Mouse (Mus musculus) spleen, adult 2 months (tissue): ENCODE data around the gene Ranbp10. TPM values are rescaled to one million over a fixed set of nuclear protein-coding genes. Genes with fewer than 3 reads are reported as not detected.

Source experiments
- DNase-seq, 2 experiments: peaks; one replicate each; pipeline versions ENCODE4 v3.0.0 to v3.0.0-alpha.2; 2012 to 2021; ENCODE audit warnings: low spot score in 2 of 2, low read depth in 1 of 2
- H3K27ac ChIP-seq: fragments of 200-500 bp; 2 replicates; pipeline ENCODE4 v1.5.1; 2012; ENCODE audit warnings: low read length, inconsistent platforms; ENCODE audit not compliant: insufficient read depth
- H3K27me3 ChIP-seq: fragments of 200-500 bp; 2 replicates; pipeline ENCODE4 v1.6.1; 2012; ENCODE audit warnings: mild to moderate bottlenecking, moderate library complexity, low read length, inconsistent platforms; ENCODE audit not compliant: control insufficient read depth, insufficient read depth
- H3K36me3 ChIP-seq: fragments of 200-500 bp; 2 replicates; pipeline ENCODE4 v1.6.1; 2012; ENCODE audit warnings: mild to moderate bottlenecking, low read length, inconsistent platforms; ENCODE audit not compliant: control insufficient read depth, insufficient read depth
- H3K4me1 ChIP-seq: fragments of 200-500 bp; 2 replicates; pipeline ENCODE4 v1.6.1; 2011; ENCODE audit warnings: inconsistent platforms; ENCODE audit not compliant: control insufficient read depth, insufficient read depth, insufficient read length
- H3K4me3 ChIP-seq: fragments of 200-500 bp; 2 replicates; pipeline ENCODE4 v1.5.1; 2011; ENCODE audit warnings: mild to moderate bottlenecking, inconsistent platforms; ENCODE audit not compliant: insufficient read depth, insufficient read length; ENCODE audit errors: extremely low read depth
- CTCF ChIP-seq: fragments of 200-500 bp; IDR thresholded peaks from 2 replicates; pipeline ENCODE4 v1.5.1; 2011; ENCODE audit warnings: mild to moderate bottlenecking, inconsistent platforms; ENCODE audit not compliant: insufficient read depth, insufficient read length, insufficient replicate concordance; ENCODE audit errors: extremely low read depth
- POLR2A ChIP-seq: fragments of 200-500 bp; IDR thresholded peaks from 2 replicates; pipeline ENCODE4 v1.6.1; 2011; ENCODE audit warnings: low read depth, low read length, inconsistent platforms
- WGBS: fragments of 180-500 bp; shearing (Covaris S2); methylation state at CpG from one replicate; pipeline ENCODE4 v1.1.7; 2018; 5-methylcytosine and 5-hydroxymethylcytosine counted together
- polyA plus RNA-seq: library from polyadenylated mRNA; depleted of rRNA; stranded (reverse); fragments of >200 nt; gene quantifications from 2 replicates; pipeline ENCODE4 v1.2.3, GENCODE M21; 2012

Ranbp10 gene
- polyA plus RNA-seq, 1 experiment: 59.9 TPM

DNA sequence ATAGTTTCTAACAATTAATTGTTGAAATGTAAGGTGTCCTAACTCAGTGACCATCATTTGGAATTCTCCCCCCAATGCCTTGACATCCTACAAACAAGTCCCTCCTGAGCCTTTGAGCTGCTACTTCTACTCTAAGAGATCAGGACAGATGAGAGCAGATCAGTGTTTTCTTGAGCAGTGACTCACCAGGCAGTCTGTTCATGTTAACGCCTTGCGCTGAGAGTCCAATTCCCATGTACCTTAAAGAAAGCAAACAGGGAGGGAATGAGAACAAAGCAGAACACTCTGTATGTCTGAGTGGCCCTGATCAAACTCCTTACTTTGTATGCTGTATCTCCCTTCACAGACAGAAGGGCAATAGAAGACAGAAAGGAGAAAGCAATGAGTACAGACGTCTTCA lies 21.8 kb downstream of the Ranbp10 start:
- Histone ChIP-seq H3K27ac (no peak overlapping the region), H3K4me3 (no peak overlapping the region), H3K4me1 (peaks cover 11% of the 10 kb centered on the region), H3K27me3 (no peaks in the 10 kb centered on the region), H3K36me3 (peaks cover 5% of the 10 kb centered on the region)
- DNase-seq: no peak
- TF ChIP-seq POLR2A: no peak
- TF ChIP-seq CTCF: no peak
- 90% methylated on average over 3 of the region's 3 CpGs for WGBS

DNA sequence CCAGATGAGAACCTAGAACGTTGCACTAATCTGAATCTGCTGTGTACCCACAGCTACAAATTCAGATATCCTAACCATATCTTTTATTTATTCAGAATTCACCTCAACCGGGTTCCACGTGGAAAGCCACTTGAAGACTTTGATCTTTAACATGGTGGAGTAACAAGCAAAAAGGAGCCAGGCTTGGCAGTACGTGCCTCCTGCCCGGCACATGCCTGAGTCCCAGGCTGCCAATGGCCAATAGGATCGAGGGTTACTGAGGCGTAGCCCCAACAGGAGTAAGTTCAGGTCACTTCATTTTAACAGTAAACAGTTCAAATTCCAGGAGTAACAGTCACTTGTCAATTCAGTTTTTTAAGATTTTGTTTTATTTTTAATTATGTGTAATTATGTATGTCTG lies 22.4 kb downstream of the Ranbp10 start:
- H3K36me3 ChIP-seq: peaks cover 7% of the 10 kb centered on the region
- TF ChIP-seq POLR2A: no peak
- no peak overlapping the region for H3K27ac ChIP-seq
- H3K4me1 ChIP-seq: peaks cover 9% of the 10 kb centered on the region
- WGBS: 89% methylated on average over 7 of the region's 7 CpGs
- DNase-seq: no peak
- no peak overlapping the region for H3K4me3 ChIP-seq
- H3K27me3 ChIP-seq: no peaks in the 10 kb centered on the region

DNA sequence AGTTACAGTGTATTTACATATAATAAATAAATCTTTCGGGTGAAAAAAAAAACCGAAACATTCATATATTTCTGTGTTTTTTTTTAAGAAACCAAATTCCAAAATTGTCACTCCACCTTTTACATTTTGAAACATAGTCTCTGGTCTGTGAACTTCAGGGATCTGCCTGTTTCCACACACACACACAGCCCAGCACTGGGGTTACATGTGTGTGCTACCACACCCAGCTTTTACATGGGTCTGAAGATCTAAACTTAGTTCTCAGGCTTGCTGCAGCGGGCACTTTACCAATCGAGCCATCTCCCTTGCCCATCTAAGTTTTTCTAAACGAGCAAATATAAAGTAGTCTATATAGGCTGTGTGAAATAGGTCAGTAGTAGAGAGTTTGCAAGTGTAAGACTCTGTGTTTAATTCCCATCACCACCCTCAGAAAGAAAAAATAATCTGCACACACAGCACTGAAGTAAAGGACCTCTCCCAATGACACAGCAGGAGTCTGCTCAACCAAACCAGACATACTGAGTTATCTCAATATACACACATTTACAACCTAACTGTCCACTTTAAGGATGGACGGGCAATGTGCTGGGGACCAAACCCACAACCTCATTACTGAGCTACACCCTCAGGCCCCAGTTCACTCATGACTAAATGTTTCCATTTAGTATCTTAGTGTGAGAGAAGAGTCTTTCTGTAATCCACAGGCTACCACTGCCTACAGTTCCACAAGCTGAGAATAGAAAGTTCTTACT lies 25.8 kb downstream of the Ranbp10 start:
- 84% methylated on average over 6 of the region's 6 CpGs for WGBS
- no peak for DNase-seq
- no peak overlapping the region for H3K4me3 ChIP-seq
- no peaks in the 10 kb centered on the region for H3K27me3 ChIP-seq
- no peak for TF ChIP-seq CTCF
- TF ChIP-seq POLR2A: no peak
- peaks cover 8% of the 10 kb centered on the region for H3K36me3 ChIP-seq
- no peak overlapping the region; the same call in 1 of the 2 replicates for H3K27ac ChIP-seq
- no peaks in the 10 kb centered on the region for H3K4me1 ChIP-seq

DNA sequence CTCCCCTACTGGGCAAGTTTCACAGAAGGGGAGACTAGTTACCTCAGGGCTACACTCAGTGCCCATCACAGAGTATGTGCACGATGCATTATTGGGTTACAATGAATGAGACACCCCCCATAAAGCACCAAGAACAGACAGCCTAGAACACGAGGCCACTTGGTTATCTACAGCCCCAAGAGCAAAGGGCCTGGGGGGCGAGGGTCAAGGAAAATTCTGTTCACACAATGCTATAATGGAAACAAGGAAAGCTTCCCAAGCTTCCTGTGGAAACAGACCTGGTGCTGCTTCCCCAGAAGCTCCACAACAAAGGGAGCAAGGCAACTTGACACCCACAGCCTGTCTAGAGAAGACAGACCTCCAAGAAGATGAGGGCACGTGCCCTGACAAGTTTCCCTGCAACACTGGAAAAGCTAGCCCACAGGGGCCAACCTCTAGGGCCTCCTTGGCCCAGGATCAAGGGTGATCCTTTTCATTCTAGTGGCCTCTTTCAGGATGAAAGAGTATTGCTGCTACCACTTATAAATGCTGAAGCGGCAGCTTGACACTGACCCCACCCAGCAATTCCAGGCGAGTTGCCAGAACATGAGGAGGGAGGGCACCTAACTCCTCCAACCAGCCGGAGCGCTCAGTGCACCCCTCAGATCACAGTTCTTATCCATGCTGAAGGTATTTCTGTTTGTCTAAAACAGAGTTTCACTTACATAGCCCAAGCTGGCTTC lies 27.9 kb downstream of the Ranbp10 start:
- Histone ChIP-seq H3K4me1 (no peaks in the 10 kb centered on the region), H3K27me3 (no peaks in the 10 kb centered on the region), H3K4me3 (no peak overlapping the region), H3K36me3 (peaks cover 3% of the 10 kb centered on the region; the same call in 1 of the 2 replicates), H3K27ac (no peak overlapping the region)
- 80% methylated on average over 8 of the region's 8 CpGs for WGBS
- DNase-seq: no peak
- TF ChIP-seq POLR2A: no peak
- TF ChIP-seq CTCF: no peak

DNA sequence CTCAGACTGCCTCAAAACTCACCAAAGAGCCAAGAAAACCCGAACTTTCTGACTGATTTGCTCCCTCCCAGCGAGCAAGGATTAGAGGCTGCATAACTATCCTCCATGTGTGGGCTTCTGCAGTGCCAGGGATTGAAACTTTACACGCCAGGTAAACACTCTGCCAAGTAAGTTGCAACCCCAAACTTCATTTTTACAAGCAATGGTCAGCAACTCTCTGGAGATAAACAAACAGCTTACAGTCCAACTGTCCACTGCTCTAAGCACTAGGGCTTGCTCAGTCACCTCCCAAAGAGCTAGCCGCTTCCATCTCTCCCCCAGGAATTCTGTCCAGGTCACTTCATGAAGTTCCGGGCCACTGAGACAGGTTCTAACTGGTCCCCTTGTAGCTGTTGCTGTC lies 28.7 kb downstream of the Ranbp10 start:
- H3K27me3 ChIP-seq: no peaks in the 10 kb centered on the region
- no peak overlapping the region for H3K27ac ChIP-seq
- WGBS: 96% methylated on average over 5 of the region's 5 CpGs
- DNase-seq: no peak
- no peaks in the 10 kb centered on the region for H3K4me1 ChIP-seq
- H3K36me3 ChIP-seq: peaks cover 3% of the 10 kb centered on the region; the same call in 1 of the 2 replicates
- H3K4me3 ChIP-seq: no peak overlapping the region
- no peak for TF ChIP-seq POLR2A

DNA sequence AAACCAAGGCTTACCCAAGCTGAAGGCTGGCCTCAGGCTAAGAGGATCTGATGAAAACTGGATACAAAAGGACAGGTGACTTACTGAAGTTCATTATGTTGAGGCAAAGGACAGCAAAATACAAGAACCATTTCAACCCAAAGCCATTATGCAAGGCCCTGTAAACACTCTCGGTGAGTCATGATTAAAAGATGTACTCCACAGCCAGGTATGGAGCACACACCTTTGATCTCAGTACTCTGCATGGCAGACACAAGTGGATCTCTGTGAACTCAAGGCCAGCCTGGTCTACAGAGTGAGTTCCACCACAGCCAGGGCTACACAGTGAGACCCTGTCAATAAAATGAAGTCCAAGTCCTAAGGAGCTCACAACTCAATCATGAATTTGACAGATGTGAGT lies 31.4 kb downstream of the Ranbp10 start:
- WGBS: 100% methylated on average over 1 of the region's 1 CpGs
- TF ChIP-seq POLR2A (no peak), CTCF (no peak)
- H3K27ac ChIP-seq: no peak overlapping the region
- no peaks in the 10 kb centered on the region for H3K4me1 ChIP-seq
- no peak overlapping the region for H3K4me3 ChIP-seq
- H3K36me3 ChIP-seq: peaks cover 3% of the 10 kb centered on the region; the same call in 1 of the 2 replicates
- no peak for DNase-seq
- no peaks in the 10 kb centered on the region for H3K27me3 ChIP-seq

DNA sequence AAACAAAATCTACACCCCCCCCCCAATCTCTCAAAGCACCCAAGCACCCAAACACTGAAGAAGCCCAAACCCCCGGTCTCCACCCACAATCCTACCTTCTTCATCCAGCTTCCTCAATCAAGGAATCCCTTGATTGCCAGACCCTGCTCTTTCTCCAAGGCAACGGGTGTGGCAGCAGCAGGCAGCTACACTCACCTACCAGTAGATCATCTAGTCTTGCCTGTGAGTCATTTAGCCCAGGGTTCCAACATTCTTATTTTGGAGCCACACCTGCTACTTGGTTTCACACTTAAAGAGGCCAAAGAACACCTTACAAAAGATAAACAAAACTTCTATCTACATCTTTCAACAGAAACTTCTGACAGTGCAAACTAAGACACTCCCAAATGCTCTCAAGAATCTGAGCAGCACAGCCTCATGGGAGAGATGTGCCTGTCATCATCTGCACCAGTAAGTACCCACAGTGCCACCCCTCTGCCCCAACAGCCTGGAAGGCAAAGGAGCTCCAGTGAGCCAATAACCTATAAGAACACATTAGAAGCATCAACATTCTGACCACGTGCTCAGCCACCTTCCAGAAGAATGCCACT lies 33.0 kb downstream of the Ranbp10 start:
- no peak for DNase-seq
- H3K27me3 ChIP-seq: no peaks in the 10 kb centered on the region
- H3K4me3 ChIP-seq: no peak overlapping the region
- no peak overlapping the region for H3K27ac ChIP-seq
- TF ChIP-seq POLR2A (no peak), CTCF (no peak)
- peaks cover 2% of the 10 kb centered on the region; the same call in 1 of the 2 replicates for H3K36me3 ChIP-seq
- 77% methylated on average over 3 of the region's 3 CpGs for WGBS
- peaks cover 2% of the 10 kb centered on the region; the same call in 1 of the 2 replicates for H3K4me1 ChIP-seq
